Mouse (Mus musculus) limb, embryonic 13.5 days (tissue): ENCODE results near the gene S100a8. TPM values are rescaled to one million over a fixed set of nuclear protein-coding genes. Genes with fewer than 3 reads are reported as not detected.

ENCODE experiments used
- ATAC-seq: fragments of 200-750 bp; cut with Nextera tagmentation; 2 replicates; pipeline ENCODE4 v1.8.0; 2017; ENCODE audit warnings: low read depth, moderate number of reproducible peaks, moderate TSS enrichment; ENCODE audit not compliant: low FRiP score
- H3K27ac ChIP-seq: fragments of 300-500 bp; sonication (generic); 2 replicates; pipeline ENCODE4 v1.5.1; 2015; ENCODE audit warnings: inconsistent platforms, mild to moderate bottlenecking, moderate library complexity
- H3K27me3 ChIP-seq: fragments of 300-500 bp; sonication (generic); 2 replicates; pipeline ENCODE4 v1.6.1; 2015; ENCODE audit warnings: mild to moderate bottlenecking, inconsistent platforms
- H3K36me3 ChIP-seq: fragments of 300-500 bp; sonication (generic); 2 replicates; pipeline ENCODE4 v1.6.1; 2015; ENCODE audit warnings: inconsistent platforms, mild to moderate bottlenecking, moderate library complexity
- H3K4me1 ChIP-seq: fragments of 300-500 bp; sonication (generic); 2 replicates; pipeline ENCODE4 v1.6.1; 2015; ENCODE audit warnings: inconsistent platforms
- H3K4me2 ChIP-seq: fragments of 300-500 bp; sonication (generic); replicated peaks from 2 replicates; pipeline ENCODE4 v1.6.1; 2015; ENCODE audit warnings: inconsistent platforms, mild to moderate bottlenecking, moderate library complexity
- H3K4me3 ChIP-seq: fragments of 300-500 bp; sonication (generic); 2 replicates; pipeline ENCODE4 v1.5.1; 2015; ENCODE audit warnings: moderate library complexity, mild to moderate bottlenecking, inconsistent platforms
- H3K9ac ChIP-seq: fragments of 300-500 bp; sonication (generic); 2 replicates; pipeline ENCODE4 v1.6.1; 2015; ENCODE audit warnings: mild to moderate bottlenecking, inconsistent platforms
- H3K9me3 ChIP-seq: fragments of 300-500 bp; sonication (generic); 2 replicates; pipeline ENCODE4 v1.6.1; 2016; ENCODE audit warnings: inconsistent platforms
- WGBS: fragments of 180-500 bp; shearing (Covaris S2); methylation state at CpG from one replicate; pipeline ENCODE4 v1.1.7; 2015; 5-methylcytosine and 5-hydroxymethylcytosine counted together
- polyA plus RNA-seq: library from polyadenylated mRNA; unstranded; fragments of >200 nt; fragmentation: Nextera tagmentation; extraction: Ambion mirVana; gene quantifications from 2 replicates; pipeline ENCODE4 v1.2.1, GENCODE M21; 2015

The S100a8 gene
- polyA plus RNA-seq, 1 experiment from 2014 or later: 6.0 TPM

GRCm38 (mm10) chr3:90644220-90644619 is 24.6 kb upstream of the S100a8 start:
- no peaks in the 10 kb centered on the region for H3K4me1 ChIP-seq
- no peaks in the 10 kb centered on the region for H3K36me3 ChIP-seq
- no peaks in the 10 kb centered on the region for H3K9me3 ChIP-seq
- no peak overlapping the region for H3K9ac ChIP-seq
- no peak for ATAC-seq
- H3K27me3 ChIP-seq: no peaks in the 10 kb centered on the region
- H3K4me3 ChIP-seq: no peak overlapping the region
- no peak overlapping the region for H3K27ac ChIP-seq
- WGBS: 52% methylated on average over 3 of the region's 3 CpGs
- H3K4me2 ChIP-seq: no peak overlapping the region

GRCm38 (mm10) chr3:90647291-90647690 is 21.5 kb upstream of the S100a8 start:
- ATAC-seq: no peak
- no peaks in the 10 kb centered on the region for H3K4me1 ChIP-seq
- WGBS: 92% methylated on average over 1 of the region's 1 CpGs
- H3K27ac ChIP-seq: no peak overlapping the region
- H3K4me3 ChIP-seq: no peak overlapping the region
- no peaks in the 10 kb centered on the region for H3K36me3 ChIP-seq
- no peak overlapping the region for H3K9ac ChIP-seq
- no peaks in the 10 kb centered on the region for H3K9me3 ChIP-seq
- no peaks in the 10 kb centered on the region for H3K27me3 ChIP-seq
- no peak overlapping the region for H3K4me2 ChIP-seq

DNA sequence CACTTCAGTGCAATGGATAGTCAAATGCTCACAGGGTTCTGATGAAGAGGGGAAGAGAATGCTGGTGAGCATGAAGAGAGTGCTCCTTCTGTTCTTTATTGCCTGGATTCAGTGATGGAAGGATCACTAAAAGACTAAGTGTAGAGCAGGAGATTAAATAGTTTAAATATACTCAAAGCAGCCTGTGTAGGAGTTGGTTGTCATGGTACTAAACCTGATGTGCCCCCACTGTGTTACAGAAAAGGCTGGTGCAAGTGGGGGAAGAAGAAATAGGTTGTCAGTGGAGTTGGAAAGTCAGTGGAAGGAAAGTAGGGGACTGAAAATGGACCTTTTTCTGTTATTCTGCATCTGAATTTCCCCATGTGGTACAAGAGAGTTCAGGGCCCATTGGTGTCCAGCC is 19.8 kb upstream of the S100a8 start:
- no peak overlapping the region for H3K4me2 ChIP-seq
- no peak overlapping the region for H3K4me3 ChIP-seq
- H3K36me3 ChIP-seq: no peaks in the 10 kb centered on the region
- no peak overlapping the region for H3K27ac ChIP-seq
- H3K27me3 ChIP-seq: no peaks in the 10 kb centered on the region
- no peak overlapping the region for H3K9ac ChIP-seq
- ATAC-seq: no peak
- no peaks in the 10 kb centered on the region for H3K4me1 ChIP-seq
- H3K9me3 ChIP-seq: no peaks in the 10 kb centered on the region

DNA sequence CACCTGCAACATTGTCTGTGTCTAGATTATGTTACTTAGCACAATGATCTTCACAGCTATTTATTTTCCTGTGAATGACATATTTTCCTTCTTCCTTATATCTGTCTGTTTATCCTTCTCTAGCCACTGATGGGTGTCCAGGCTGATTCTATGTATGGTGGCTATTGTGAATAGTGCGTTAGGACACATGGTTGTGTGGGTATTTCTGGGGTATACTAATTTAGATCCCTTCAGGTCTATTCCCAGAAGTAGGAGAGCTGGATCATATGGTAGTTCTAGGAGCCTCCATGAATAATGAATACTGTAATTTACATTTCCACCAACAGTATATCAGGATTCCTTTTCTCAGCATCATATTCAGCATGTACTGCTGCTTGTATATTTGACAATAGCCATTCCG is 18.9 kb upstream of the S100a8 start:
- no peaks in the 10 kb centered on the region for H3K4me1 ChIP-seq
- no peak overlapping the region for H3K27ac ChIP-seq
- no peaks in the 10 kb centered on the region for H3K9me3 ChIP-seq
- no peak overlapping the region for H3K4me3 ChIP-seq
- 92% methylated on average over 2 of the region's 2 CpGs for WGBS
- no peak overlapping the region for H3K9ac ChIP-seq
- no peaks in the 10 kb centered on the region; the same call in 1 of the 2 replicates for H3K27me3 ChIP-seq
- no peak overlapping the region for H3K4me2 ChIP-seq
- no peaks in the 10 kb centered on the region for H3K36me3 ChIP-seq
- no peak for ATAC-seq

DNA sequence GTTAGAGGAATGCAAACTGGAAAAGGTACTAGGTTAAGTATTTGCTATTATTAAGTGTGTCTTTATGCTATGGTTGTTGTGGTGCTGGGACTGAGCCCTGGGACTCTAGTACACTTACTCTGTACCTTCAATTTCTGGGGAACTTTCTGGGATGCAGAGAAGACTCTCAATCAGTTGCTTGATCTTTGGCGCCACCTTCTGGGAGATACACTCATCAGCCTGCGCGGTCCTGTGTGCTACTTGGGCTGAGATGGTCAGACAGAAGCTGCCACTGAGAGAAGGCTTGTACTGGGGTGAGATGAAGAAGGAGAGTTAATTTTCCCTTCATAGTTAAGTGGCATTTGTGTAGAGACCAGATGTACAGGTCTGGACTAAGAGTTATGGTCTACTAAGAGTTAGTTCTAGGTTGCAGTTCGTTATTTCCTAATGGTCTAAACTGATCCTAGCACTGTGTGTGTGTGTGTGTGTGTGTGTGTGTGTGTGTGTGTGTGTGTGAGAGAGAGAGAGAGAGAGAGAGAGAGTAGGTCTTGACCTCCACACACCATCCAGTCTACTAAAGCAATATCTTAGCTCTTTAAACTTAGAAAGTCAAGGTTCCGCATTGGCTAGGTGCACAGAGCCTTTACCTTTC is 15.8 kb upstream of the S100a8 start:
- ATAC-seq: peak; percentile 81; the same call in 1 of the 2 replicates
- H3K9me3 ChIP-seq: no peaks in the 10 kb centered on the region
- H3K4me1 ChIP-seq: no peaks in the 10 kb centered on the region
- WGBS: 38% methylated on average over 5 of the region's 5 CpGs
- H3K4me3 ChIP-seq: no peak overlapping the region
- peaks cover 3% of the 10 kb centered on the region; the same call in 1 of the 2 replicates for H3K27me3 ChIP-seq
- H3K4me2 ChIP-seq: no peak overlapping the region
- H3K36me3 ChIP-seq: no peaks in the 10 kb centered on the region
- H3K9ac ChIP-seq: no peak overlapping the region
- no peak overlapping the region for H3K27ac ChIP-seq

GRCm38 (mm10) chr3:90653717-90654116 is 15.1 kb upstream of the S100a8 start, which contains the start of gene S100a7a:
TSS of gene S100a7a (plus strand) at chr3:90654017.
- H3K27ac ChIP-seq: no peak within 1 kb of the TSS
- no peaks in the 10 kb centered on the region for H3K4me1 ChIP-seq
- H3K4me3 ChIP-seq: no peak within 1 kb of the TSS
- H3K4me2 ChIP-seq: no peak within 1 kb of the TSS
- H3K9me3 ChIP-seq: no peaks in the 10 kb centered on the region
- no peak within 1 kb of the TSS for H3K9ac ChIP-seq
- no peaks in the 10 kb centered on the region for H3K36me3 ChIP-seq
- H3K27me3 ChIP-seq: peaks cover 3% of the 10 kb centered on the region; the same call in 1 of the 2 replicates
- no peak for ATAC-seq

- ATAC-seq: no peak
- WGBS: 68% methylated on average over 4 of the region's 4 CpGs
- no peak overlapping the region for H3K9ac ChIP-seq
- H3K4me2 ChIP-seq: no peak overlapping the region
- no peaks in the 10 kb centered on the region for H3K36me3 ChIP-seq
- H3K9me3 ChIP-seq: no peaks in the 10 kb centered on the region
- no peak overlapping the region for H3K4me3 ChIP-seq
- no peak overlapping the region for H3K27ac ChIP-seq
- peaks cover 3% of the 10 kb centered on the region; the same call in 1 of the 2 replicates for H3K27me3 ChIP-seq
- no peaks in the 10 kb centered on the region for H3K4me1 ChIP-seq
These were observed 11.4 kb upstream of the S100a8 start for GRCm38 (mm10) chr3:90657405-90657804.

GRCm38 (mm10) chr3:90659364-90660044 is 9.3 kb upstream of the S100a8 start:
- H3K4me1 ChIP-seq: no peaks in the 10 kb centered on the region
- no peak for ATAC-seq

DNA sequence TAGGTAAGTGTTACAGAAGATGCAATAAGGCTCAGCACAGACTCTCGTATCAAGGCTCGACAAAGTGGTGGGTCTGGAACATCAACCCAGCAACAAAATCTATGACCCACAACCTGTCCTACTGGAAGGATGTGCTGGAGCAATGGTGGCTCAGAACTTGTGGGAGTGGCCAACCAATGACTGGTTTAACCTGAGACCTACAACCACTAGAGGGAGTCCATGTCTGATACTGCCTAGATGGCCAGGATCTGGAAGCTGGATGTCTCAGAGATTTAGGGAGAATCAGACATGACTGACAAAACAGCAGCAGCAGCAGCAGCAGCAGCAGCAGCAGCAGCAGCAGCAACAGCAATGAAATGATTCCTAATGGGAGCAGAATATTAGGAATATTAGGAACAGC is 4.6 kb upstream of the S100a8 start:
- WGBS: 84% methylated on average over 2 of the region's 2 CpGs
- H3K27ac ChIP-seq: no peak overlapping the region
- no peaks in the 10 kb centered on the region for H3K9me3 ChIP-seq
- ATAC-seq: no peak
- no peak overlapping the region for H3K4me3 ChIP-seq
- 0 out of 2 replicates have a peak, but pooled peaks cover 4% of the 10 kb centered on the region for H3K4me1 ChIP-seq
- no peak overlapping the region for H3K4me2 ChIP-seq
- H3K27me3 ChIP-seq: no peaks in the 10 kb centered on the region
- no peak overlapping the region for H3K9ac ChIP-seq
- H3K36me3 ChIP-seq: no peaks in the 10 kb centered on the region

More at GRCm38 (mm10) chr3:90659364-90660044, 9.3 kb upstream of the S100a8 start:
- Histone ChIP-seq H3K9ac (no peak overlapping the region), H3K9me3 (no peaks in the 10 kb centered on the region), H3K4me2 (no peak overlapping the region), H3K27ac (no peak overlapping the region), H3K4me3 (no peak overlapping the region), H3K36me3 (no peaks in the 10 kb centered on the region), H3K27me3 (peaks cover 3% of the 10 kb centered on the region; the same call in 1 of the 2 replicates)

DNA sequence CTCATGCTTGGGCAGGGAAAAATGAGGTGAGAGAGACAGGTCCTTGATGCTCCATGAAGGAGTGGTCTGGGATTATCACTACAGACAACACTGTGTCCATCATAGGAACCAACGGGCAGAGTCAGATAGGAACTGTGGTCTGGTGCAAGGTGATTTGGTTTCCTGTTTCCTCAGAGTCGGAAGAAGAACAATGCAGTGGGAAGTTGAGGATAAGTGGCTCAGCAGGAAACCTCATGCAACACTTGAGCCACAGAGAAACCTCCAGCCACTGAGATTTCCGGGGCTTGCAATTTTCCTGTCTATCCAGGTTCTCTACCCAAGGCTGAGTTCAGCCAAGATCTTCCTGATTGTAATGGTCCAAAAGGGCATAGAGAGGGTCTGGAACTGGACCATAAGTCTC is 9.9 kb downstream of the S100a8 start:
- H3K27me3 ChIP-seq: no peaks in the 10 kb centered on the region
- ATAC-seq: no peak
- no peaks in the 10 kb centered on the region for H3K9me3 ChIP-seq
- H3K4me2 ChIP-seq: no peak overlapping the region
- H3K36me3 ChIP-seq: no peaks in the 10 kb centered on the region
- H3K4me1 ChIP-seq: no peaks in the 10 kb centered on the region
- no peak overlapping the region for H3K27ac ChIP-seq
- H3K4me3 ChIP-seq: no peak overlapping the region
- H3K9ac ChIP-seq: no peak overlapping the region
- 67% methylated on average over 3 of the region's 3 CpGs for WGBS

GRCm38 (mm10) chr3:90683929-90684328 is 15.2 kb downstream of the S100a8 start:
- H3K36me3 ChIP-seq: no peaks in the 10 kb centered on the region
- H3K9me3 ChIP-seq: no peaks in the 10 kb centered on the region
- H3K27me3 ChIP-seq: no peaks in the 10 kb centered on the region
- no peak overlapping the region for H3K4me2 ChIP-seq
- H3K4me1 ChIP-seq: no peaks in the 10 kb centered on the region
- H3K9ac ChIP-seq: no peak overlapping the region
- no peak for ATAC-seq
- H3K4me3 ChIP-seq: no peak overlapping the region
- 83% methylated on average over 3 of the region's 3 CpGs for WGBS
- H3K27ac ChIP-seq: no peak overlapping the region

DNA sequence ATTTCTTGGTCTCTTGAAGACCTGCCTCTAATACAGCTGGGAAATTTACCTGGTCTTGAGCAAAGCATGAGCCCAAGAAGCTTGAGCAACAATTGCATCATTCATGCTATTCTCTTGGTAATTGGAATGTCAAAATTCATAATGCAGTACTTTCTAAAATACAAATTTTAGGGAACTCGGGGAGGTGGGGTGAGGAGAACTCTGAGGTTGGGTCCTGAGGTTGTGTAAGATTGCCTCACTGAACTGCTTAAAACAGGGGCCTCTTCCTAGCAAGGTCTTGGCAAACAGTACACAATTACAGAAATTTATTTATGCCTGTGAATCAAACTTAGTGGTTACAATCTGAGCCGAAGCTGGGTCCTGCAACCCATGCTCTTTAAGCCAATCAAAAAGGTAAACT is 18.1 kb downstream of the S100a8 start:
- 88% methylated on average over 2 of the region's 2 CpGs for WGBS
- Histone ChIP-seq H3K4me1 (no peaks in the 10 kb centered on the region), H3K4me2 (no peak overlapping the region), H3K4me3 (no peak overlapping the region), H3K9me3 (no peaks in the 10 kb centered on the region), H3K36me3 (no peaks in the 10 kb centered on the region), H3K27ac (no peak overlapping the region), H3K27me3 (no peaks in the 10 kb centered on the region), H3K9ac (no peak overlapping the region)
- no peak for ATAC-seq

- 81% methylated on average over 2 of the region's 2 CpGs for WGBS
- no peaks in the 10 kb centered on the region for H3K27me3 ChIP-seq
- no peaks in the 10 kb centered on the region for H3K4me1 ChIP-seq
- H3K9ac ChIP-seq: no peak overlapping the region
- no peaks in the 10 kb centered on the region for H3K9me3 ChIP-seq
- H3K4me3 ChIP-seq: no peak overlapping the region
- no peak overlapping the region for H3K4me2 ChIP-seq
- no peak overlapping the region for H3K27ac ChIP-seq
- no peaks in the 10 kb centered on the region for H3K36me3 ChIP-seq
- no peak for ATAC-seq
These were observed 24.7 kb downstream of the S100a8 start for GRCm38 (mm10) chr3:90693496-90693895.
